Mouse (Mus musculus) olfactory bulb, adult 2 months (tissue): ENCODE measurements around the gene Eps8l3. TPM values are rescaled to one million over a fixed set of nuclear protein-coding genes. Genes with fewer than 3 reads are reported as not detected.

Experiments used
- H3K27ac ChIP-seq: fragments of 200-500 bp; 2 replicates; pipeline ENCODE4 v1.5.1; 2012; ENCODE audit warnings: low read depth, low read length; ENCODE audit not compliant: insufficient read depth
- H3K4me1 ChIP-seq: fragments of 200-500 bp; 2 replicates; pipeline ENCODE4 v1.6.1; 2012; ENCODE audit warnings: low read length; ENCODE audit not compliant: control insufficient read depth, insufficient read depth
- H3K4me3 ChIP-seq: fragments of 200-500 bp; 2 replicates; pipeline ENCODE4 v1.5.1; 2012; ENCODE audit warnings: mild to moderate bottlenecking, low read depth, low read length, moderate library complexity; ENCODE audit not compliant: insufficient read depth
- CTCF ChIP-seq: fragments of 200-500 bp; IDR thresholded peaks from 2 replicates; pipeline ENCODE4 v1.5.1; 2012; ENCODE audit warnings: low read depth, mild to moderate bottlenecking, low read length, moderate library complexity; ENCODE audit not compliant: insufficient read depth
- POLR2A ChIP-seq: fragments of 200-500 bp; IDR thresholded peaks from 2 replicates; pipeline ENCODE4 v1.6.1; 2012; ENCODE audit warnings: mild to moderate bottlenecking, low read depth, low read length, moderate library complexity; ENCODE audit not compliant: insufficient read depth
- WGBS: fragments of 180-500 bp; shearing (Covaris S2); methylation state at CpG from one replicate; pipeline ENCODE4 v1.1.7; 2018; 5-methylcytosine and 5-hydroxymethylcytosine counted together
- polyA plus RNA-seq: library from polyadenylated mRNA; stranded (reverse); fragments of >200 nt; gene quantifications from 2 replicates; pipeline ENCODE4 v1.2.4, GENCODE M21; 2012; ENCODE audit warnings: low replicate concordance; ENCODE audit not compliant: missing spikeins, insufficient read depth, insufficient read length

The Eps8l3 gene
- polyA plus RNA-seq, 1 experiment: not detected

DNA sequence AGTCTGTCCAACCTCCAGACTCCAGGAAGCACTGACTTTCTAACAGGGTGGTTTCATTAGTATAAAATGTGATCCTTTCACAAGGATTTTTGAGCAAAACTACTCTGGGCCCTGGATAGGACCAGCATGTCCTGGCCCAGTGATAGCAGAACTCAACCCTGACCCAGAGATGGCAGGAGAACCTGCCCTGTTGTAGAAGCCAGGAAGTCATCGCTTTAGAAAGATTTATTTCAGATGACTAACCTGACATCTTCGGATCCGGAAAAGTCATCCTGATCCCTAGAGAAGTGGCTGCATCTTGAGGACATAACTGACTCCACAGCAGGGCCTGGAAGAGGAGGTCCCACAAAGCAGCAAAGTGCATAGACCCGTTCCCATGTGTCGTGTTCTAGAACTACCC is 37.2 kb upstream of the Eps8l3 start:
- TF ChIP-seq POLR2A (no peak), CTCF (no peak)
- 98% methylated on average over 5 of the region's 5 CpGs for WGBS
- Histone ChIP-seq H3K4me1 (peaks cover 19% of the 10 kb centered on the region), H3K27ac (no peak overlapping the region), H3K4me3 (no peak overlapping the region)

DNA sequence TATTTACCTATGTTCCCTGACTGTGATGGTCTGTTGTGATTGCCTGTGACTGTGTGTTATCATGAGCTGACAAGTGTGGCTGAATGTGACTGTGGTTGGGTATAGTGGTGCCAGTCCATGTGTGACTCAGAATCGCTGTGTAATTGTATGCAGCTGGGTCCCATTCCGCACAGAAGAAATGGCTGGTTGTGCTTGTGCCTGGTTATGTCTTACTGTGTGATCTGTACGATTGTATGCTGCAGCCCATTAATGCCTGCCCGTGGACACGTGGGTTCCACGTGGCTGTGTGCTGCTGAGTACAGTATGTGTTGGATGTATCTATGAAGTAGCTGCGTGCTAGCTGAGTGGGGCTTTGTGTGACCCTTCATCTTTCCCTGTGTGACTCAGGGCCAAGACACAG is 36.2 kb upstream of the Eps8l3 start:
- TF ChIP-seq POLR2A: no peak
- TF ChIP-seq CTCF: no peak
- WGBS: 43% methylated on average over 7 of the region's 7 CpGs
- peak overlapping the region; percentile 23; the same call in 1 of the 2 replicates for H3K27ac ChIP-seq
- no peak overlapping the region for H3K4me3 ChIP-seq
- peaks cover 19% of the 10 kb centered on the region for H3K4me1 ChIP-seq

DNA sequence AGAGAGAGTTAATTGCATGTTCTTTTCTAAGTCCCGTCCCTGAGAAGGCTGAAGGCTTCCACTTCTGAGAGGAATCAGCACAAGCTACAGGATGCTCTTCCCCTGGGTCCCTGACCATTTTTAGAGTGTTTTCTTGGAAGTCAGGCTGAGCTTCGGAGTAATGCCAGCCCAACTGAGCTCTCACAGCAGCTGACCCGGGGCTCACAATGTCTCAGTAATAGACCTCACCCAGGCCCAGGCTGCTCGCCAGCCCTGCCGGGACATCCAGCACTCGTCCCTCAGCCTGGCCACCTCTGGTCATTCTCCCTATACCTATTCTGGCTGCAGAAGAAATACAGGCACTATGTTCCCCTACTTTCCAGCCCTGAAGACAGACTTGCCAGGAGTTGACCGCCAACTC is 35.7 kb upstream of the Eps8l3 start:
- no peak overlapping the region for H3K27ac ChIP-seq
- peaks cover 19% of the 10 kb centered on the region for H3K4me1 ChIP-seq
- WGBS: 41% methylated on average over 7 of the region's 7 CpGs
- TF ChIP-seq POLR2A (no peak), CTCF (no peak)
- no peak overlapping the region for H3K4me3 ChIP-seq

DNA sequence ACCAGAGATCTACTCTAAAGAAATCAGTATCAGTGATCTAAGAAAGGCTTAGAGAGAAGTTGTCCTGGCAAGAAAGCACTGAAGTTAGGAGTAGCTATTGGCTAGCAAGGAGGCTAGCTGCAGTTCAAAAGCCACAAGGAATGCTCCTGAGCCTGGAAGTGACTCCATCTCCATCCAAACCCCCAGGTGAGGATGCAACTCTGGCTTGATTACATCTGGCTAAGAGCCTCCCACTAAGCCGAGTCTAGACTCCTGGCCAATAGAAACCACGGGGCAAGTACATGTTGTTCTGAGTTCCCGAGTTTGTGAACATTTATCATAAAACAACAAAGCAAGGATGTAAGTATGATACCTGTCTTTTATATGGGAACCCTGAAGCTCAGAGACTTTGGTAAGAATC is 33.6 kb upstream of the Eps8l3 start:
- TF ChIP-seq CTCF (no peak), POLR2A (no peak)
- 98% methylated on average over 3 of the region's 3 CpGs for WGBS
- Histone ChIP-seq H3K4me3 (no peak overlapping the region), H3K27ac (no peak overlapping the region), H3K4me1 (peaks cover 25% of the 10 kb centered on the region)

DNA sequence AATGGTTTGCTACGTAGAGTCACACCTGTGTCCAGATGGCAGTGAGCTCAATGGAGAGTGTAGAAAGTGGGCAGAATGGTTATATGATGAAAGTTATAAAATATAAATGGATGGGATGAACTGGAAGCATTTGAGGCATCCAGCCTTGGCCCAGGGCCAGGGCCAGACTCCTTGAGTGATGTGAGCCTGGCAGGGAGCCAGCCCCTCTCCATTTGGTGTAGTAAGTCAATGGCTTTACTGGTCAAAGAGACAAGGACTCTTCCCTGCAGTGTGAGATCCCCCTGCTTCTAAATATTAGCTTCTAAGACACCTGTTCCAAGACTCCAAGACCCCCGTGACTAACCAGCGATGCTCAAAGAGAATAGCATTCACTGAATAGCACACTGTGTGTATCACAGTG is 33.0 kb upstream of the Eps8l3 start:
- no peak for TF ChIP-seq POLR2A
- H3K4me3 ChIP-seq: no peak overlapping the region
- H3K27ac ChIP-seq: no peak overlapping the region
- 77% methylated on average over 3 of the region's 3 CpGs for WGBS
- H3K4me1 ChIP-seq: peaks cover 26% of the 10 kb centered on the region

DNA sequence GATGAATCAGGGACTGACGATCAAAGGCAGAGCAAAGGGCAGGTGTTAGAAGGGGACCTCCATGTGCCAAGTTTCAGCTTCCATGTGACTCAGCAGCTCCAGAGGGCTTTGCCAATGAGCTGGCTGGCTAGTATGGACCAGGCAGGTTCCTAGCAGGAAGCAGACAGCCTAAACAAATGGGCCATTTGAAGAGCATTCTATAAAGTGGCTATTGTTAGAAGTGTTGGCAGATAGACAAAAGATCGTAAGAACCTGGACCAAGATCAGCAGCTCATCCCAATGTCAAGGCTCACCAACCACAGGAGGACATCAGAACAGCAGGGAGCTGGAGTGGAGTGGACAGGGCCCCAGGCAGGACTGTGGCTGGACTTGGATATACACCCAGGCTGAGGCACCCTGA is 32.5 kb upstream of the Eps8l3 start:
- no peak overlapping the region for H3K4me3 ChIP-seq
- TF ChIP-seq POLR2A: no peak
- no peak for TF ChIP-seq CTCF
- 63% methylated on average over 2 of the region's 2 CpGs for WGBS
- H3K27ac ChIP-seq: no peak overlapping the region
- peaks cover 31% of the 10 kb centered on the region for H3K4me1 ChIP-seq

DNA sequence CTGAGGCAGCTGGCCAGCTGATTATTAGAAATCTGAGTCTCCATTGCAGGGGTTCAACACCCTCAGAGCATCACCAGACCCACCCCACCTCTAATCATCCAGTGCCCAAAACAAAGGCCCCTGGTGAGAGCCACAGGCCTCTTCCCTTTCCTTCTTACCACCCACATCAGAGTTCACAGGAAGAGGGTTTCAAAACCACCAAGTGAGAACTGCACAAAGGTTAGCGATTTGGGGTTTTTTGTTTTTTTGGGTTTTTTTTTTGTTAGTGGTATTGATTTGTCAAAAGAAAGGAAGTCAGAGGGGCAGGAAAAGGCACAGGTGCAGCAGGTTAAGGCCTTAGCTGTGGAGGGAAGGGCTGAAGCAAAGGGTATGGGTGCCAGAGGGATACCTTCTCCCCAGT is 30.9 kb upstream of the Eps8l3 start:
- 85% methylated on average over 1 of the region's 1 CpGs for WGBS
- Histone ChIP-seq H3K27ac (no peak overlapping the region), H3K4me3 (no peak overlapping the region), H3K4me1 (peaks cover 34% of the 10 kb centered on the region)
- TF ChIP-seq POLR2A (no peak), CTCF (no peak)

DNA sequence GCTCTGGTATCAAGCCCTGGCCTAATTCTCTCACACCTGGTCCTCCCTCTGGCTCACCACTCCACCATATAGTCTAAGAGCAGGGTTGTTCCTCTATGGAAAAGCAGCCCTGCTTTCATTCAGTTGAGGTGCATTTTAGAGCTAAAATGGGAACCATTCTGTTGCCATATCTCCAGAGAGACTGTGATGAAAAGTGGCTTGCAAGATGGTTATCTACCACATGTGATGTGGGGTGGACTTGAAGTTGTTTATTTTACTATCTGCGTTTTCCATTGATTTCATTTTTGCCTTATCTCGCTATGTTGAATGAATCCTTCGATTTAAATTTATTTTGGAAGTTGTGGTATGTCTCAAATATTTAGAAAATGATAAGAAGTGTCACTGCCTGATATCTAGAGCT is 30.2 kb upstream of the Eps8l3 start:
- TF ChIP-seq CTCF (no peak), POLR2A (no peak)
- 94% methylated on average over 3 of the region's 3 CpGs for WGBS
- peaks cover 29% of the 10 kb centered on the region for H3K4me1 ChIP-seq

DNA sequence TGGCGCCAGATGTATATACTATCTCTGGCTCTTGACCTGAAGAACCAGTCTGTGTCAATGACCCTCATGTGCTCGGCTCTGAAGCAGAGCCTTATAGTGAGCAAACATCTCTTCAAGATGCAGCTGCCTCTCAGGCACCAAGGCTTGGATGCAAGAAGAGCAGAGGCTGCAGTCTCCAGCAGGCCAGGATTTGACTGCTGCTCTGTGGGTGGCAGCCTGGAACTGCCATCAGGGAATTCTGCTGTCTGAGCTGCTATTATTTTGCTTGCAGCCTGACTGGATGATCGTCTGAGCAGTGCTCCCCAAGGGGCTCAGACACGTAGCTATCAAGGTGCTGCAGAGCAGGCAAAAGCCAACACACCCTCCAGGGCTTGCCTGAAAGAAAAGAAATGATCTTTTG is 28.9 kb upstream of the Eps8l3 start:
- Histone ChIP-seq H3K4me3 (no peak overlapping the region), H3K4me1 (peaks cover 26% of the 10 kb centered on the region), H3K27ac (no peak overlapping the region)
- 41% methylated on average over 4 of the region's 4 CpGs for WGBS
- TF ChIP-seq POLR2A (no peak), CTCF (no peak)

More for the DNA sequence above, 30.2 kb upstream of the Eps8l3 start:
- H3K27ac ChIP-seq: no peak overlapping the region
- no peak overlapping the region for H3K4me3 ChIP-seq

DNA sequence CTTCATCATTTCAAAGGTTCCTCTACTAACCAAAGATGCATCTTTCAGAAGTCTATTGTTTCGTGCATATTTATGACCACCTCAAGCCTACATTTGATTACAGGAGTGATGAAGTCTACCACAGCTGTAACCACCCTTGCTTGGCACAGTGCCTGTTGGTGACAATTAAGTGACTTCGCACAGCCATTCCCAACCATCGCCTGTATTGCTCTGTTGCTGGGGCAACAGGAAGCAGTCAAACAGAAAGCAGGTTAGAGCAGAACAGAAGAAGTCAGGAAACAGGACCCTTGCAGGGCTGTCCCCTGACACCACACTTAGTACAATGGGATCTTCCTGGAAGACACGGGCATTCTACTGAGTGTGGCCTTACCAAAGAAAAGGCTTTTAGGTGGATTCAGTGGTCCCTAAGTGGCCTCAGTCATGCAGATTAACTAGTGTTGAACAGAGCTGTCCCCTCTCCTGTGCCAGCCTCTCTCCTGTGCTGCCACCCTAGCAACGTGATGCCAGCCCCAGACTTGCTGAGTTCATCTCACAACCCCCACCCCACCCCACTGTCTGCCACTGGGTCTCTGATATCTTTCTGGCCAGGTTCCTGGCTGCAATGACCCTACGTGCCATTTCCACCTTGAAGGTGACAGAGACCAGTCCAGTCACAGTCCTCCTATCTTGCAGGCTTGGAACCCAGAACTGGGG is 27.9 kb upstream of the Eps8l3 start:
- TF ChIP-seq POLR2A (no peak), CTCF (no peak)
- Histone ChIP-seq H3K4me1 (peaks cover 26% of the 10 kb centered on the region), H3K4me3 (no peak overlapping the region), H3K27ac (no peak overlapping the region)
- WGBS: 60% methylated on average over 6 of the region's 6 CpGs

DNA sequence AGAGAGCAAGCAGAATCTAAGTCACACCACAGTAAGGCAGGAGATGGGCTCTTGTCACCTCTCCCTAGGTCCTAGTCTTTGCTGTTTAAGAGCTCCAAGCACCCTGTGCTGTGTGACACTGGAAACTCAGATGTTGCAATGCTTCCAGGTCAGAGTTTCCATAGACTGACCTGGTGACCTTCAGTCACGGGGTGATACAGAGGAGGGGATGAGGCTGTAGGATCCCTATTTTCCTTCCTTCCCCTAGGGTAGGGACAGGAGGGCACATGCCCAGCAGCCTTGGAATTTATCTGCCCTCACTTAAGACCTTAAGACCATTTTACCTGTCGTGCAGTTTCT is 27.4 kb upstream of the Eps8l3 start:
- 92% methylated on average over 2 of the region's 2 CpGs for WGBS
- Histone ChIP-seq H3K4me3 (no peak overlapping the region), H3K27ac (no peak overlapping the region), H3K4me1 (peaks cover 25% of the 10 kb centered on the region)
- TF ChIP-seq CTCF (no peak), POLR2A (no peak)
